Mouse (Mus musculus) granulocyte monocyte progenitor cell, adult 5-6 weeks (primary cell): ENCODE data around the gene Vgll4. TPM values are rescaled to one million over a fixed set of nuclear protein-coding genes. Genes with fewer than 3 reads are reported as not detected.
A peak's percentile ranks its signal among the peaks of the same experiment; 100 is the strongest.

Experiments used
- ATAC-seq: replicated peaks from 2 replicates; pipeline ENCODE4 v1.8.0; 2016; ENCODE audit warnings: mild to moderate bottlenecking, moderate TSS enrichment, inconsistent platforms; ENCODE audit not compliant: poor library complexity, severe bottlenecking
- total RNA-seq, 2 experiments: library from RNA; stranded (forward) in 1 of 2; stranded (reverse) in 1 of 2; fragments of 200-712, 200-1000 nt in 1 of 2; fragments of >200 nt in 1 of 2; fragmentation: Nextera tagmentation in 1 of 2; gene quantifications; 2 replicates each; pipeline ENCODE4 v1.2.3; 2014 to 2017

The Vgll4 gene
- total RNA-seq, 2 experiments from 2014 or later, result 16.5 to 16.9 TPM

DNA sequence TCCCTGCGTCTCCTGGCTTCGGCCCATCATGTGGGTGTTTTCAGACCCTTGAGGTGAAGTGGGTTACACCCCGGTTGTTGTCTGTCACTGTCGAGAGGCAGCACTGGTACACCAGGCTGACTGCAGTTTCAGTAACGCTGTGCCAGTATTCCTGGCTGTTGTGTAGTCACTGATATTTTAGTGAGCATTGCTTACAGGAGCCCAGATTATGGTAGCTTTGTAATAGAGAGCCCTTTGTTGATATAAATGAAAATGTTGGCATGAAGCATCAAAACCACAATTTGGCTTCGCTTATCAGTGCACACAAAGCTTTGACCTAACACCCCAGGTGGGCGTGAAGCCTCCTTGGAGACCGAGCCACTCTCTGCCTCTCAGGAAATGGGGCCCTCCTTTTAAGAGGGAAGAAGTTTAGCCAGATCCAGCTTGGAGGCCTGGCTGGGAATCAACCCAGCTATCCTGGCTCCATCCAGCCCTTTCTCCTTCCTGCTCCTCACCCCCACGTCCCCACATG, 149.8 kb downstream of the Vgll4 start:
- ATAC-seq, result no peak

GRCm38 (mm10) chr6:114818471-114818870, 151.3 kb downstream of the Vgll4 start:
- peak; percentile 89 for ATAC-seq

GRCm38 (mm10) chr6:114817948-114818347, 151.8 kb downstream of the Vgll4 start:
- ATAC-seq, result peak; percentile 52

GRCm38 (mm10) chr6:114814882-114815650, 154.7 kb downstream of the Vgll4 start:
- ATAC-seq, result no peak

GRCm38 (mm10) chr6:114814199-114814881, 155.5 kb downstream of the Vgll4 start:
- no peak for ATAC-seq

DNA sequence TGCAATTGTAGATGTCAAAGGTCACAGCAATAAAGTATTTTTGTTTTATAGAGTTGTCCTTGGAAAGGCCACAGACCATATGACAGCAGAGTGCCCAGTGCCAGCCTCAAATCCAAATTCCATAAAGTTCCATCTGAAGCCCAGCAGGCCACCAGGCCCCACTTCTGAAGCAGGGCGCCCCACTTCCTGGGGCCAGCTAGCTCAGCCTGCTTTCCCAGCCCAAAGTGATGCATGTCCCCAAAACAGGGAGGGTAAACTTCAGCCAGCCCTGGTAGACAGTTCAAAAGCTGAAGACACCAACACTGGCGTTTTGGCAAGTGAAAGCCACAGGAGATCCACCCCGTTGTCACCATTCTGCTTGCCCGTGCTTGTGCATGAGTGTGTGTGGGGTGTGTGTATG, 157.0 kb downstream of the Vgll4 start:
- no peak for ATAC-seq

GRCm38 (mm10) chr6:114812322-114812721, 157.5 kb downstream of the Vgll4 start:
- ATAC-seq, result no peak

Other genes starting within 250 kb of the Vgll4 start
- gene Tamm41, start 67.9 kb upstream of the Vgll4 start, total RNA-seq (2014; fragmentation: Nextera tagmentation), result 47.8 and 51.7 TPM in 2 replicates
- 48.6 and 82.4 TPM in 2 replicates for gene Tamm41, start 67.9 kb upstream of the Vgll4 start, total RNA-seq (2017)
- not detected in 2 replicates for gene Syn2, start 164.9 kb upstream of the Vgll4 start, total RNA-seq (2014; fragmentation: Nextera tagmentation)
- not detected in 2 replicates for gene Syn2, start 164.9 kb upstream of the Vgll4 start, total RNA-seq (2017)